Mouse (Mus musculus) CD4-positive naive resting alpha-beta T cell, adult 76 days (primary cell): ENCODE measurements around the gene Olfr578. TPM values are rescaled to one million over a fixed set of nuclear protein-coding genes. Genes with fewer than 3 reads are reported as not detected.

Experiments
- total RNA-seq: library from RNA; stranded (reverse); gene quantifications from one replicate; pipeline ENCODE4 v1.2.4, GENCODE M21; 2023

Gene Olfr578
- total RNA-seq: not detected

GRCm38 (mm10) chr7:102989224-102989623 is at the start of gene Olfr578:
Gene Olfr578 (minus strand): TSS chr7:102989324.

GRCm38 (mm10) chr7:103037724-103038123 is 48.6 kb upstream of the Olfr578 start, which contains the start of gene Olfr582:
Gene Olfr582 (plus strand): TSS chr7:103038024.

GRCm38 (mm10) chr7:102975843-102976242 is 13.3 kb downstream of the Olfr578 start, which contains the start of gene Olfr577:
Gene Olfr577 (minus strand): TSS chr7:102975943.

GRCm38 (mm10) chr7:102962360-102962759 is 26.8 kb downstream of the Olfr578 start, which contains the start of gene Olfr576:
Gene Olfr576 (plus strand): TSS chr7:102962660.

GRCm38 (mm10) chr7:102958593-102958992 is 30.5 kb downstream of the Olfr578 start, which contains the start of gene Olfr575:
Gene Olfr575 (minus strand): TSS chr7:102958775.

GRCm38 (mm10) chr7:102948167-102948566 is 41.0 kb downstream of the Olfr578 start, which contains the start of gene Olfr574:
Gene Olfr574 (plus strand): TSS chr7:102948467.

GRCm38 (mm10) chr7:102942475-102942874 is 46.6 kb downstream of the Olfr578 start, which contains the start of gene Olfr573-ps1:
Gene Olfr573-ps1 (minus strand): TSS chr7:102942575.

Other genes with a start within 250 kb of the Olfr578 start
- not detected for gene Olfr560, start 230.0 kb downstream of the Olfr578 start, total RNA-seq
- not detected for gene Olfr78, start 229.9 kb downstream of the Olfr578 start, total RNA-seq
- not detected for gene Olfr561, start 218.1 kb downstream of the Olfr578 start, total RNA-seq
- not detected for gene Olfr564, start 185.8 kb downstream of the Olfr578 start, total RNA-seq
- not detected for gene Olfr566, start 130.6 kb downstream of the Olfr578 start, total RNA-seq
- gene Olfr568, start 112.2 kb downstream of the Olfr578 start, total RNA-seq: not detected
- gene Olfr569, start 98.4 kb downstream of the Olfr578 start, total RNA-seq: not detected
- not detected for gene Olfr570, start 94.7 kb downstream of the Olfr578 start, total RNA-seq
- gene Olfr571, start 71.8 kb downstream of the Olfr578 start, total RNA-seq: not detected
- not detected for gene Olfr572, start 64.9 kb downstream of the Olfr578 start, total RNA-seq
- not detected for gene Olfr573-ps1, start 46.7 kb downstream of the Olfr578 start, total RNA-seq
- gene Olfr574, start 40.9 kb downstream of the Olfr578 start, total RNA-seq: not detected
- not detected for gene Olfr575, start 30.5 kb downstream of the Olfr578 start, total RNA-seq
- gene Olfr576, start 26.7 kb downstream of the Olfr578 start, total RNA-seq: not detected
- not detected for gene Olfr577, start 13.4 kb downstream of the Olfr578 start, total RNA-seq
- gene Olfr582, start 48.7 kb upstream of the Olfr578 start, total RNA-seq: not detected
- gene Olfr583, start 62.0 kb upstream of the Olfr578 start, total RNA-seq: not detected
- gene Olfr584, start 92.6 kb upstream of the Olfr578 start, total RNA-seq: not detected
- gene Olfr585, start 108.4 kb upstream of the Olfr578 start, total RNA-seq: not detected
- gene Olfr586, start 136.3 kb upstream of the Olfr578 start, total RNA-seq: not detected
- gene Olfr588-ps1, start 151.6 kb upstream of the Olfr578 start, total RNA-seq: not detected
- gene Olfr589, start 167.0 kb upstream of the Olfr578 start, total RNA-seq: not detected
- not detected for gene Olfr591, start 189.0 kb upstream of the Olfr578 start, total RNA-seq
- not detected for gene Olfr592, start 195.5 kb upstream of the Olfr578 start, total RNA-seq
- not detected for gene Olfr593, start 222.5 kb upstream of the Olfr578 start, total RNA-seq
- not detected for gene Olfr594, start 227.7 kb upstream of the Olfr578 start, total RNA-seq